Mouse (Mus musculus) megakaryocyte progenitor cell, adult 5-6 weeks (primary cell): ENCODE results near the gene Fgg. TPM values are rescaled to one million over a fixed set of nuclear protein-coding genes. Genes with fewer than 3 reads are reported as not detected.
A peak's percentile ranks its signal among the peaks of the same experiment; 100 is the strongest.

Source experiments
- ATAC-seq: replicated peaks from 2 replicates; pipeline ENCODE4 v1.8.0; 2016; ENCODE audit warnings: mild to moderate bottlenecking, moderate TSS enrichment, inconsistent platforms; ENCODE audit not compliant: poor library complexity
- total RNA-seq, 2 experiments: library from RNA; stranded (forward) in 1 of 2; stranded (reverse) in 1 of 2; fragments of 157-497, 149-512 nt in 1 of 2; fragments of 200-1000 nt in 1 of 2; gene quantifications; 2 replicates each; pipeline versions ENCODE4 v1.2.3 to v1.2.4; 2015 to 2017

The Fgg gene
- total RNA-seq, 2 experiments from 2014 or later: not detected

GRCm38 (mm10) chr3:83025475-83026301 lies 18.2 kb downstream of the Fgg start, which contains the start of gene Fga:
Gene Fga (plus strand): TSS chr3:83026076.
- ATAC-seq: no peak

GRCm38 (mm10) chr3:83027546-83028251 lies 20.2 kb downstream of the Fgg start:
- ATAC-seq: no peak

DNA sequence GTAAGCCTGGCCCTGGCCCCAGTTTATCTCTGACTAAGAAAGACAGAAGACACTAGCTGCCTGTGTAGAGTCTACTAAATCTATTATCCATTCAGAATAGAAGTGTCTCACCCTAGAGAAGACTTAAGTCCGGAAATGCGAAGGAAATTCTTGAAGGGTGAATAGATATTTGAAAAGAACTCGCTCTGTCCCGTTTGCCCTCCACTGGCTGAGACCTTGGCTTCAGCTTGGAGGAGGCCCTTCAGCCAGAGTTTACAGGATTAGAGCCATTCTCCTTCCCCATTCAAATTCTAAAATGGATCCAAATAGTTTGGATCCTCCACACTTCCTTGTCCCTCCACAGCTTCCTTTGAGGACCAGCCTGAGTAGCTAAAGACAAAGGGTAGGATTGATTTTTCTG lies 22.8 kb downstream of the Fgg start:
- ATAC-seq: no peak

- no peak for ATAC-seq
These were observed 25.3 kb downstream of the Fgg start for GRCm38 (mm10) chr3:83032746-83033308.

DNA sequence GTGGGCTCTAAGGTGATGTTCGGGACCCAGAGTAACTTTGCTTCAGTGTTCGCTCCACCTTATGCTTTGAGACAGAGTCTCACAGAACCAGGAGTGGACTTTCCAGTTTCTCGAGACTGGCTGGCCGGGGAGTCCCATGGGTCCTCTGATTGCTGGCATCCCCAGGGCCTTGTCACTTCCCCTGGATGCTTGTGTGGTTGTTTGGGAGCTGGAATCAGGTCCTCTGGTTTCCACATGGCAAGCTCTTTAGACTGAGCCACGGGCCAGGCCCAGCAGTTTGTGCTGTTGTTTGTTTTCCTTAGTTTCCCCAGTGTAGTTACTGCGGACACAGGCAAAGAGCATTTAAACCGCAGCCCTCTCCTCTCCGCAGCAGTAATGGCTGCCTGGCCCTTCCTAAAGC lies 26.3 kb downstream of the Fgg start:
- no peak for ATAC-seq

DNA sequence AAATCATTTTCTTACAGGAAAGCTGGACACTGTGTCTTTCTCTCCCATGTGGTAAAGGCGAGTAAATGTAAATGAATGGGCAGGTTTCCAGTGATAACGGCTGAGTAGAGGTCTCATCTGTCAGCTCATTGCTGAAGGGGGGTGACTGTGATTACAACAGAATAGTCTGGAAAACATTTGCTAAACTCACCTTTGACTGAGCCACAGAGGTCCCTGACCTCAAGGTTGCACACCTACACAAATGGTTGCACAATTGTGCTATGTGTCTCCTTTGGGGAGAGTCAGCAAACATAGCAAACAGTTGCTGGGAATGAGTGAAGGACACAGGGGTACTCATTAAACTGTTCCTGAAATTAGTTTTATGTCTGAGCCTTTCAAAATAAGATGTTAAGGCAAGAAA lies 31.3 kb downstream of the Fgg start:
- no peak for ATAC-seq

GRCm38 (mm10) chr3:83039666-83040065 lies 32.1 kb downstream of the Fgg start:
- ATAC-seq: no peak

DNA sequence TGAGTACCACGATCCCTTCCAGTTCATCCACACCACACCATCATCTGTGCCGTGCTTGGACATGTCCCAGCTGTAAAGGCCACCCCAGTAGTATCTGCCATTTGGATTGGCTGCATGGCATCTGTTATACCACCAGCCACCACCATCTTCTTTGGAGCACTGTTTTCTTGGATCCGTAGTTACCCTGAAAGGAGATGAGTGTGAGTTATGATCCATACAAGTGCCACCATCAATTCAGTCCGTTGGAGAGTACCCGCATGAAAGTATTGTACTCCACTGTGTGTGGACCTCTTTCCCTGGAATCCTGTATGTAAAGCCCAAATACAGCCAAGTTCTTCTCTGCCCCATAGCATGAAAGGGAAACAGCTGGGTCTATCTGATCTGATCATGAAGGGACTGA lies 34.9 kb downstream of the Fgg start:
- ATAC-seq: no peak

DNA sequence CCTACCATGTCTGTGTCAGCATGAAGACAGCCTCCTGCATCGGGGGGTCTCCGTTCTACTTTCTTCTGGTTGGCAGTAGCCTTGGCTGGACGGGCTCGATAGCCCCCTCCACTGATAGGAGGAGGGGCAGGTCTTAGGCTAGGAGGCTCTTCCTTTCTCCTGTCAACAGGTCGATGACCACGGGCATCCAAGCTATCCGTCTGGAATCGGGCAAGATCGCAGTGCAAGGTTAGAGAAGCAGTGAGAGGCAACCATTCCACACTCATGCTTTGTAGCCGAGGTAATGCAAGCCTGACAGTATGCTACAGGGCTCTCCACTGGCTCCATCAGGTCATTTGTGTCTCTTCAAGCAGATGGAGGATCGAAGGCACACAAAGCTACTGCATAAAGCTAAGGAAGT lies 39.1 kb downstream of the Fgg start:
- no peak for ATAC-seq

DNA sequence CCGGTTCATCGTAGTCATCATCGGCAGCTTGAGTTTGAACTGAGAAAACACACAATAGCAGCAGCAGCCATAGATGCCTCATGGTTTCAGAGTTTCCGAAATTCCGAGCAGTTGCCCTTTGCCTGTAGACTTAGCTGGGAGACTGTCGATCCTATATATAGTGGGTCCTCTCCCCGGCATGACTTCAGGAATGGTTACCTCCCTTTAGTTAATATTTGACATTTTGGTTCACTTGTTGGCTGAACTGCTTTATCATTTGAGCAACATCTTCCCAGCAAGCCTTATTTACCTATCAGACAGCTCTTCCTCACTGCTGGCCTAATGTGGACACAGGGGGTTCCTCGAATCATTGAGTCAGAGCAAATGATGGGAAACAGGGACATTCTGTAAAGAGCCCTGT lies 42.2 kb downstream of the Fgg start, which contains the start of gene Fgb:
TSS of gene Fgb (minus strand) at position 184 of the 400 bp plus-strand sequence.
- ATAC-seq: no peak

- no peak for ATAC-seq
These were observed 43.1 kb downstream of the Fgg start for GRCm38 (mm10) chr3:83050661-83051060.

DNA sequence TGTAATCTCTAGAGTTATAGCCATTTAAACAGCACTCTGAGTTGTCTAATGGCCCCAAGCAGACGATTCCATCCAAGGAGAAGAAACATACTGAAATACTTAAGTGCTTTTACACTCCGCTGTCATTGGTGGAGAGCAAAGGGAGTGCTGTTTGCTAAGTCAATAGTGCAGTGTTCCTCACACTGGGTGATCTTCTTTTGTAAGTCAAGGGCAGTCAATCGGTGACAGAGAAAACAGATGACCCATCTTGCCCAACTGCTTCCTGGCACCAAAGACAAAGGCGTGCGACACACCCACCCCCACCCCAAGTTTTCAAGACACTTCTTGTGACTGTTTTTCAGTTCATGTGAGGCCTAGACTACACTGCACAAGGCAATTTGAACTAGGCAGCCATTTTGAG lies 44.6 kb downstream of the Fgg start:
- no peak for ATAC-seq

GRCm38 (mm10) chr3:83053126-83053525 lies 45.6 kb downstream of the Fgg start:
- no peak for ATAC-seq

- ATAC-seq: peak; percentile 38
These were observed 46.2 kb downstream of the Fgg start for GRCm38 (mm10) chr3:83053758-83054157.

DNA sequence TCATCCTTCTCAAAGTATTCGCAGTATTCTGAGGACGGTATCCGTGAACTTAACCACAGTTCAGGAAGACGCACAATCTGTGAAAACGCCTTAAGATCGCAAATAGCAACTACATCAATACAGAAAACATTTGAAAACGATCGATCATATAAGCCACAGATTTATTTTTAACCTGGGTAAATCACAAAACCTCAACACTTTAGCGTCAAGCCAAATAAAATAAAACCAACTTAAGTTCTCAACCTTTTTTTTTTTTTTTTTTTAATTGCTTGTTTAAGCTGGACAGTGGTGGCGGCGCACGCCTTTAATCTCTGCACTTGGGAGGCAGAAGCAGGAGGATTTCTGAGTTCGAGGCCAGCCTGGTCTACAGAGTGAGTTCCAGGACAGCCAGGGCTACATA lies 47.2 kb downstream of the Fgg start:
- ATAC-seq: no peak

- peak; percentile 89 for ATAC-seq
These were observed 47.9 kb downstream of the Fgg start, which contains the start of gene Plrg1 for GRCm38 (mm10) chr3:83055281-83056038. Gene Plrg1 (plus strand): TSS chr3:83055522.

- ATAC-seq: no peak
These were observed 49.5 kb downstream of the Fgg start for GRCm38 (mm10) chr3:83057046-83057445.
